Mouse (Mus musculus): ENCODE measurements around the gene Sesn3.
A peak's percentile ranks its signal among the peaks of the same experiment; 100 is the strongest.

The Sesn3 gene

DNA sequence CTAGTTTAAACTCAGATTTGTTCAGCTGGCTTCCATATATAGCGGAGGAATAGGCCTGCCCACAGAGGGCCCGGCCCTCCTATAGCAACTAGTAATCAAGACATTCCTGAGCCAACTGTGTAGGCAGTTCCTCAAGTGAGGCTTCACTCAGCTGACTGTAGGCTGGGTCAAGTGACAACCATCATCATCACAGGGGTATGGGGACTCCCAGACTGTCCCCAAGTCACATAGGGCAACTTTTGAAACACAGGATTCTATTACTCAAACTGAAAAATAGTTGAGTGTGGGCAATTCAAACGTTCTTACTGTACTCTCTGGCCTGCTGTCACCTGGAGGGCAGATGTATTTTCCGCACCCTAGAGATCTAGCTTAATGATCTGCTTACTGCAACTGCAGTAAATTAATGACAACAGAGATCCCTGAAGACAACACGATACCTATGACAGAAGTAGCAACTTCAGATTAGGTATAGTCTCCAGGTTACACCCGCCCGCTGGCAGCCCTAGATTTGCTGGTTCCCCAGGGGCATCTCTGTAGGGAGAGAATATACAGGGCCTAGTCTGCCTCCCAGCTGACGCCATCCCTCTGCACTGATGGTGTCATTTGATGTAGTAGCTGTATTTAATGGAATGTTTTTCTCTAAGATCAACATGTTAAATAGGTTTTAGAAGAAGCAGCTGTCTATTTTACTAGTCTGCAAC, 87.4 kb downstream of the Sesn3 start:
- no peak for DNase-seq

DNA sequence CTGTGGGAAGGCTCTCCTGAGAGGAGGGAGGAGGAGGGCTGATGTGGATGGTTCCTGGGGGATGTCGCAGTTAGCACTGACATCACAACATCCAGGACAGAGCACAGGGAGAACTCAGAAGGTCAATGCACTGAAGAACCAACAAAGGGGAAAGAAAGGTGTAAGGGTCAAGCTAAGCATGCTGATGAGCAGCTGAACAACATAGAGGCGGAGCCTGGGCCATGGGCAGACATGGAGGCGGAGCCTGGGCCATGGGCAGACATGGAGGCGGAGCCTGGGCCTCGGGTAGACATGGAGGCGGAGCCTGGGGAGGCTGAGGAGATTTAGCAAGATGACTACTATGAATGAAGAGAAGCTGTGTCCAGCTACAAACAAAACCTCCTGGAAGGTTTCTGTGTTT, 88.7 kb downstream of the Sesn3 start:
- DNase-seq, result no peak

DNA sequence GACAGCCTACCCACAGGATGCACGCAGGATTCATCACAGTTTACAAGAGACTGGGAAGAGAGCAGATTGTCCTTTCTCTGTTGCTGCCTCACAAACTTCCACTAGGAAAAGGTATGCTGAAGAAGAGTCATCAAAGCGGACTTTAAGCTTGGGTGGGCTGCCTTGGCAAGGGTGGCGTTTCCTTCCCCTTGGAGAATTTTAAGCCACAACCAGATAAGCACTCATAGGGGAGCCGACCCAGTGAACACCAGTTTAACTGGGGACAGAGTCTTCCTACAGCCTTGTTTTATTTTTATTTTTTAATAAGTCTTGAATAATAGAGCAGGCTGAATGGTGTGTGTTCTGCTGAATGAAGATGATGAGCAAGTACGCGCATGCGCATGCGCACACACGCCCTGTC, 89.9 kb downstream of the Sesn3 start:
- no peak for DNase-seq

DNA sequence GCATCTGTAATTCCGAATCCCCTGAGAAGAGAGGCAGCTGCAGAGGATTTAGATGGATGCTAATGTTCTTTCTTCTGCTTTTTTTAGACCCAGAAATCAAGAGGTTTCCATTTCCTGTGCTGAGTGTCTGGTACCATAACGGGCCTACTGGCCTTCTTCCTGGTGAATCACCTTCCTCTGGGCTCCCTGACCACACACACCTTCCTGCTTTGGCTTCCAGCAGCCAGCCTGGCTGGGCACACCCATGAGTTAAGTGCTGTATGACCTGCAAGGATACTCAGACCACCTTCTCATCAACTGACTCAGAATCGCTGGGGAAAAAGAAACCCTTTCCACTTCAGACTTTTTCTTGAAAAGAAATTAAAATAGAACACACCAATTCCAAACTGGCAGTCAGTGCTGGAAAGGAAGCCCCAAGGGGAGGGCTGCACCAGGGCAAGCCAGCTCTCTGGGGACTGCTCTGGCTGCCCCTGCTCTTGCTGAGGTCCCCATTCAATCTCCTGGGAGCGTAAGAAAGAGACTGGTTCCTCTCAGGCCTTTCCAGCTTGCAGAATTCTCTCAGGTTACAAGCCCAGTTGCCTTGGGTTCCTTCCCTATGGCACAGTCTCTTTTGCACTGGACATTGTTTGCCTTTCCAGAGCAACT, 90.7 kb downstream of the Sesn3 start:
- DNase-seq, result no peak

DNA sequence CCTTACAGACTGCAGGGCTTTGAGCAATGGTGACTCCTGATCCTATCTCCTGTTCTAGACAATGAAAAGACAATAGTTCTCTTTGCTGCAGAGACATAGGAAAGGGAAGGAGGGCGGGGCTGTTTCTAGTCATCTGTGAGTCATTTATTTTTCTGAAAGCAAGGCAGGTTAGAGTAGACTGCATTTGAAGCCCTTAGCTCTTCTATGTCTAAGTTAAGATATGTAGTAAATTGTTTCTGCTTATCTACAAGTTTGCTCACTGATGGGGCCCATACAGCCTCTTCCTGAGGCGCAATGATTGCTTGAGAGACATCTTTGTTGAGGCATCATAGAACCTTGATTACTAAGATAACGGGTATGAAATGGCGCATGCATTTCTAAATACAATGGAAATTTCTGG, 93.0 kb downstream of the Sesn3 start:
- DNase-seq, result no peak

DNA sequence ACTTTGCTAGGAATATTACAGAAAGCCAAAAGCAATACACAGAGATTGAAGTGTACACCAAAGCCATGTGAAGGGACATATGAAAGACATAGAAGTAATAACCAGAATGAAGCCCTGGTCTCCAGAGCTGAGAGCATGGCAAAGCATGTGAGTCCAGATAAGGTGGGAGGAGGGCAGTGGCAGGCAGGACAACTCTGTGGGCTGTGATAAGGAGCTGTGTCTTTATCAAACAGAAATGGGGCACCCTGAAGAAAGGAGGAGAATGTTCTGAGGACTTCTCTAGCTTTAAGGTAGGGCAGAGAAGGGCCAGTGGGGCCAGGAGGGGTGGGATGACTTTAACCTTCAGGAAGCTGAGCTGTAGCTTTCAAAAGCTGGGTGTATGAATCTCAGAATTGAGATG, 94.4 kb downstream of the Sesn3 start:
- no peak for DNase-seq

DNA sequence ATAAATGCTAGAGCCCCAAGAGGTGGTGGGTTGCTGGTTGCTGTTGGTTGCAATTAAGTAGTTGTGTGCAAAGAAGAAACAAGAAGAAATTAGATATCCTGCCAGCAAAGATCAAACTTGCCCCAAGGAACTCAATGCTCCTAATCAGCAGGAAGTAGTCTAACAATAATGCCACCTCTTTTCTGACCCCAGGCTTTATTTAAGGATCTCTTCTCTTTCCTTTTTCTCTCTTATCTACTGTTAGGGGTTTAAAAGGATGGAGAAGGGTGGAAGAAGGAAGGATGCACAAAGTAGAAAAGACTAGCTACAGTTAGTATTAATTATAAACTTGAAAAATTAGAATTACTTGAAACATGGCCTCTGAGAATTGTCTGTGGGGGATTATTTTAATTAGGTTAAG, 97.6 kb downstream of the Sesn3 start:
- DNase-seq, result no peak

DNA sequence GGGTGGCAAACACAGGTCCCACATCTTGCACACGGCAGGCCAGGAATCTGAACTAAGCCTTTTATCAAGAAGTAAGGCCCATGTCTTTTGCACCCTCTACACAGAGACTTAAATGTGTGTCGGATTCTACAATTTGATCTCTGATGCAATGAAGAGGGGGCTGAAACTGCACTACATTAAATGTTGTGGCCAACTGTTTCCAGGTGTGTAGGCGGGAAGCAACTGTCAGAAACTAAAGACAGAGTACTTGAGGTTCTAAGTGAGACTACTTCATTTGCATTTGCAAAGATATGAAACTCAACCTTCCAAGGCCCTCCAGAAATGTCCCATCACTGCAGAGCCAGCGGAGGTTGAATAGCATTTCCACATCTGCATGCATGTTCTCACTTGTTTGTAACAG, 101.3 kb downstream of the Sesn3 start:
- no peak for DNase-seq

DNA sequence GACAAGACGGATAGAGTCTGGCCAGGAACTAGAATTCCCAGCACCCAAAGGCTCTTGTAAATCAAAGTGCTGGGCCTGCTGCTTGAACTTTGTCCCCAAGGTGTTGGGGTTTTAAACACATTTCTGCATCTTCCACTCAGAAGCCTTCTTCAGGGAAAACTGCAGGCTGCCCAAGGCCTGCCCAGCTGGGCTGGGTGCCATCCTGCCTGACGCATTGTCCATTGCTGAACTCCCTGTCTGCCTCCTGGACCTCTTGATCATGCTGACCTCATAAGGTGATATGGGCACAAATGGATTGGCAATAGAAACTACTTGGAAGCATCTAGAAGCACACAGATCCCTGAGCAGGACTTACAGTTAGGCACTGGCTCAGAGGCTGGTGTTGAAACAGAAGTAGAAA, 103.3 kb downstream of the Sesn3 start:
- DNase-seq, result peak; percentile 58

DNA sequence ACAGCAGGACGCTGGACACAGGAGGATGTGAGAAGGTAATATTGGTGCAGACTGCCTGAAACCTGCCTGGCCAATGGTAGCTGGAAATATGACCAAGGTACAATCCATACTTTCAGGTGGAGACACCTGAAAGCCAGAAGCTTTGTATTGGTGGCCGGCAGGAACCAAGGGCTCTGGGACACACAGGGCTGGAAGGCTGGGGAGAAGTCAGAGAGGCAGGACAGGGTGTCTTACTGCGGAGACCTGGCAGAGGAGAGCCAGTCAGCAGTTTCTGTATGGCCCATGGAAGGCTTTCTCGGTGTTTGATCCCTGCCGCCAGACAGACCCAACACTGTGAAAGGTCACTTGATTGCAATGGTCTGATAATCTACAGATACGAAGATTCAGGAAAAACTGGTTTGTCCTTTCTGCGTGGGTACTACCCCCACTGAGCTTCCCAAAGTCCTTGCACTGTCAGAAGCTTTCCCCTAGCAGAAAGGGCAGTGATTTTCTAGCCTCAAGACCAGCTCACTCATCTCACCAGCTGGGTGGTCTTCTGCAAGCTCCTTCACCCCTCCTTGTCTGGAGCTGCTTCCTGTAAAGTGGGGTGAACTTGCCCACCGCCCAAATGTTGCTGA, 105.0 kb downstream of the Sesn3 start:
- no peak for DNase-seq

DNA sequence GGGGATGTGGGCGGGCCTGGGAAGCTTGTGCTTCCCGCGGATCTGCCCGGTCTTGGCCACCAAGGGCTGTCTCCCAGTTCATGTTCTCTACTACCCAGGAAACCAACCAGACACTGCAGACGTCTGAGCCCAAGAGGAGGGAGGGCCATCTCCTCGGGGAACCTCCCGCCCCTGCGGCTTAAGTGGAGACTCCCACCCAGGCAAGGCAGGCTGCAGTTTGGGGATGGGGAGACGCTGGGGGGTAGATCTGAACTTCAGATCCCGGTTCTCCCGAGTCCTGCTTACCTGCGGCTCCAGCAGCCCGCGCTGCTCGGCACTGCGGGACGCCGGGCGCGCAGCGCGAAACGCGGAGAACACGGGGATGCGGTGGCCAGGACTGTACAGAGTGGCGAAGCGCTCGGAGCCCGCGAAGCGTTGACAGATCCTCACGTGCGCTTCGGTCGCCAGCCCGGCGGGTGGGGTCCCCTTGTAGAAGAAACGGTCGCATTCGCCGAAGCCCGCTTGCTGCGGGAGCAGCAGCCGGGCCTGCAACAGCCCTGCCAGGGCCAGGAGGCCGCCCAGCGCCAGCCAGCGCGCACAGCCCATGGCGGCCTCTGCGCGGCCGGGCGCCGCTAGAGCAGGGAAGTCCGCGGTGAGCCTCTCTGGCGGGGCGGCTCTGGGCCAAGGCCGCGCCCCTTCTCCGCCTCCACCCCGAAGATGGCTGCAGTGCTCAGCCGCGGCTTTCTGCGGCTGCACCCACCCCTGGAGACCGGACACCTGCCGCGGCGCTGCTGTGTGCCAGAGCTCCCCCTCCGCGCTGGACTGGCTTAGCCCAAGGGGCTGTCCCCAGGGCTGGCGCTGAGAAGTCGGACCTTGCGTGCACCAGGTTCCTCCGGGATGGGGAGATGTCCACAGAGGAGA, 105.8 kb downstream of the Sesn3 start:
- DNase-seq, result peak; percentile 91

DNA sequence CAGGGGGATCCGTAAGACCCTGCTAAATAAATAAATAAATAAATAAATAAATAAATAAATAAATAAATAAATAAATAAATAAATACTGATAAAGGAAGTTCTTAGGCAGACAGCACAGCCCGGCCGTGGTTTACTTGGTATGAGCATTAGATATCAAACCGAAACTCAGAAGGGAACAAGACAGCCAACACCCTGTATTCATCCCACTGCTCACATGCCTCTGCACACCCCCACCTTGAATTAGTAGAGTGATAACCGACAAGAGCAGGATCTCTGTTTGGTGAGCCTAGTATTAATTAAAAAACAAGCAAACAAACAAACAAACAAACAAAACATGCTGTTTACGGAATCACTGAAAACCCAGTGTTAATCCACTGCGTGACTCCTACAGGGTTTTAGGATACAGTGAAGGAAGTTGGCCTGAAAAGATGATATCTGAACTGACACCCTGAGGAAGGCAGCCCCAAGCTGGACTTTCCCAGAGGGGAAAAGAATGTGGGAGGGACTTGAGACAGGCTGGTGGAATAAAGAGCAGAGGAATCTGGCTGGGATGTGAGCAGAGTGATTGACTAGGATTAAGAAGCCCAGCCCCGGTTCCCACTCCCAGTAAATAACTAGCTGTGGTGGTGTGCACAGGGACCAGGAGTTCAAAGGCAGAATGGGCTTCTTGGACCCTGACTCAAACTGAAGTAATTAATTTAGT, 106.6 kb downstream of the Sesn3 start, which contains the start of gene Endod1:
Endod1 (minus strand) TSS at position 155 of the 703 bp plus-strand sequence.
- peak; percentile 65 for DNase-seq

DNA sequence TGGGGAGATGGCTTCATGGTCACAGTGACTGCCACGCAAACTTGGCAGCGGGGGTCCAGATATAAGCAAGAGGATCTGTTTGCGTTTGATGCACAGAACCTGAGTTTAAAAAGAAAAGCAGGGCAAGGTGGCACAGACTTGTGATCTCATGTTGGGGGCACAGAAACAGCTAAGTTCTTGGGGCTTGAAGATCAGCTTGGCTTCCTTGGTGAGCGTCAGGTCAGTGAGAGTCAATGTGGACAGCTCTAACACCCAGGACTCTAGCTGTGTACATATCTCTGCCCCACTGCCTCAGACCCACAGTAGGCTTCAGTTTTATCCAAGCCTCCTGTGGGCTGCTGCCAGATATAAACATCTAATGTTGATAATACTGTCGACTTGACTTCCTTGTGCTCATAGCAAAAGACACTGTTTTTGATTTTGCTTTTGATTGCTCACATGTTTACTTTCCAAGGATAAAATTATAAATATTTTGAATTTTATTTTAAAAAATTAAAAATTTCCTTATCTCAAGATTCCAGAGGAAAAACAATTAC, 107.5 kb downstream of the Sesn3 start:
- peak; percentile 30 for DNase-seq

Measured in cerebellum, adult 11-12 months (tissue).